Mouse (Mus musculus) midbrain, embryonic 16.5 days (tissue): ENCODE results near the gene Lhx6. TPM values are rescaled to one million over a fixed set of nuclear protein-coding genes. Genes with fewer than 3 reads are reported as not detected.
A peak's percentile ranks its signal among the peaks of the same experiment; 100 is the strongest.

Experiments used
- ATAC-seq: fragments of 200-750 bp; cut with Nextera tagmentation; 2 replicates; pipeline ENCODE4 v1.8.0; 2017; ENCODE audit warnings: moderate TSS enrichment
- H3K27ac ChIP-seq: fragments of 300-500 bp; sonication (generic); 2 replicates; pipeline ENCODE4 v1.5.1; 2014; ENCODE audit warnings: mild to moderate bottlenecking, low read length, mixed read lengths
- H3K27me3 ChIP-seq: fragments of 300-500 bp; sonication (generic); 2 replicates; pipeline ENCODE4 v1.6.1; 2014; ENCODE audit warnings: low read depth, low read length, mixed read lengths; ENCODE audit not compliant: control insufficient read depth, insufficient read depth
- H3K36me3 ChIP-seq: fragments of 300-500 bp; sonication (generic); 2 replicates; pipeline ENCODE4 v1.6.1; 2014; ENCODE audit warnings: mild to moderate bottlenecking, low read length, moderate library complexity, mixed read lengths; ENCODE audit not compliant: control insufficient read depth, insufficient read depth
- H3K4me1 ChIP-seq: fragments of 300-500 bp; sonication (generic); 2 replicates; pipeline ENCODE4 v1.6.1; 2014; ENCODE audit warnings: mild to moderate bottlenecking, low read length, mixed read lengths; ENCODE audit not compliant: control insufficient read depth, insufficient read depth
- H3K4me2 ChIP-seq: fragments of 300-500 bp; sonication (generic); 2 replicates; pipeline ENCODE4 v1.6.1; 2014; ENCODE audit warnings: mild to moderate bottlenecking, low read length, mixed read lengths
- H3K4me3 ChIP-seq: fragments of 300-500 bp; sonication (generic); 2 replicates; pipeline ENCODE4 v1.5.1; 2014; ENCODE audit warnings: low read depth, mild to moderate bottlenecking, low read length, moderate library complexity, mixed read lengths
- H3K9ac ChIP-seq: fragments of 300-500 bp; sonication (generic); 2 replicates; pipeline ENCODE4 v1.6.1; 2014; ENCODE audit warnings: low read depth, low read length, mixed read lengths
- H3K9me3 ChIP-seq: fragments of 300-500 bp; sonication (generic); replicated peaks from 2 replicates; pipeline ENCODE4 v1.6.1; 2014; ENCODE audit warnings: mild to moderate bottlenecking, low read length, mixed read lengths; ENCODE audit not compliant: control insufficient read depth, poor library complexity, severe bottlenecking
- WGBS: fragments of 180-500 bp; shearing (Covaris S2); extraction: QIAGEN DNeasy Blood & Tissue Kit; methylation state at CpG from one replicate; pipeline ENCODE4 v1.1.7; 2014; 5-methylcytosine and 5-hydroxymethylcytosine counted together
- polyA plus RNA-seq: library from polyadenylated mRNA; unstranded; fragments of >200 nt; fragmentation: Nextera tagmentation; extraction: Ambion mirVana; gene quantifications from 2 replicates; pipeline ENCODE4 v1.2.1, GENCODE M21; 2015

Gene Lhx6
- polyA plus RNA-seq, 1 experiment from 2014 or later, result 4.1 TPM

DNA sequence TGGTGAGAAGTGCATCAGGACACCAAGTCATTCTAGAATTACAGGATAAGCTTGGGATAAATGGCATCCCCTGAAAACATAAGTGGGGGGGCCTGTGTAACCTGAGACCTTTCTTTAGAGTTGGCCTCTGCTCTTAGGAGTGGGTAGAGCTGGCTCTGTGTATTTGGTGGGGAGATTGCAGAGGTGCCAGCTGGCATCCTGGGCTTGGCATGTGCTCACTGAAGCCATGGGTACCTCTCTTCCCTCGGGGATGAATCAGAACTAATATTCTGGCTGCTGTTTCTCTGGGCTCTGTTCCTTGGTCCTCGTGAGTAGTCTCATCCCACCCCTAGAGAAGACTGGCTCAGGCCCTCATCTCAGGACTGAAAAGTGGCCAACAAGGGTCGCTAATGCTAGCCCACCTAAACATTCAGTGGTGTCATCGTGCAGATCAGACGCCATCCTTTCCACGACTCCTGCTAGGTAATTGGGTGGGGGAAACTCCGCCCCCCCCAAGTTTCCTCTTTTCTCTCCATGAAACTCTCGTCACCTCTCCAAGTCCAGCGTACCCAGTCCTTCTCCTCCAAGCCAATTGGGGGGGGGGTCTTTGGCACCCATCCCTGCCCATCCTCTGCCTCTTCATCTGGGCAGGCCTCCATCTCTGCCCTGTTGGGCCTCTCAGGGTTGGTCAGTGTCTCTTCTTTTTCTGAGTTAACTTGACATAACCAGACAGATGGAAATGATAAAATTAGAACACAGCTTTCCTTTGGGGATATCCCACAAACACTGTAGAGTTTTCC lies 22.2 kb downstream of the Lhx6 start:
- Histone ChIP-seq H3K9ac (no peak overlapping the region), H3K27ac (no peak overlapping the region), H3K27me3 (peaks cover 9% of the 10 kb centered on the region), H3K36me3 (no peaks in the 10 kb centered on the region), H3K4me1 (no peaks in the 10 kb centered on the region), H3K9me3 (no peaks in the 10 kb centered on the region), H3K4me3 (no peak overlapping the region), H3K4me2 (no peak overlapping the region)
- WGBS, result 83% methylated on average over 9 of the region's 9 CpGs
- ATAC-seq, result no peak

- Histone ChIP-seq H3K4me2 (no peak overlapping the region), H3K9me3 (no peaks in the 10 kb centered on the region), H3K36me3 (no peaks in the 10 kb centered on the region), H3K9ac (no peak overlapping the region), H3K27ac (no peak overlapping the region), H3K4me1 (peaks cover 2% of the 10 kb centered on the region; the same call in 1 of the 2 replicates), H3K4me3 (no peak overlapping the region), H3K27me3 (peaks cover 3% of the 10 kb centered on the region; the same call in 1 of the 2 replicates)
- WGBS, result 31% methylated on average over 9 of the region's 9 CpGs
- ATAC-seq, result no peak
These were observed 23.8 kb downstream of the Lhx6 start for GRCm38 (mm10) chr2:36081446-36081845.

DNA sequence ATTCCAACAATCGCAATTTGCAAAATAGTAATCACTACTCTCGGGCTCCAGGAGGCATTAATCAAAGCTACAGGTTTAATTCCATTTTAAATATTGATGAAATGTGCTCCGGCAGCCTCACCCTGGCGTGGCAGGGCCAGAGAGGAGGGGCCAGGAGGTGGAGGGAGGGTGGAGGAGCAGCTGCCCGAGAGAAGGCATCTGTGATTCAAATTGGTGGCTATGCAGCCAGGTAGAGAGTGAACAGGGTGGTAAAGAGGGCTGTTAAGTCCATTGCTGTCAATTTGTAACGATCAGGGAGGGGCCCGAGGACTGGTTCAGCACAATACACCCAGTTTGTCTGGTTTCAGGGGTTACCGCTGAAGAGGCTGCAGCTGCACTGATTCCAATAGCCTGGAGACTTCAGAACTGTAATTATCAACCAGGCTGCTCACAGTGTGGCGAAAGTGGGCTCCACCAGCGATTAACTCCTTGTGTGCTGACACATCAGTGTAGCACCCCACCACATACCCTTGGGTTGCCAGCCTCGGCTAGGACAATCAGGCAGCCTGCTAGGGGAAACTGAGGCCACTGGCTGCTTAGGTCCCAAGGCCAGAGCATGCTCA lies 27.9 kb downstream of the Lhx6 start:
- Histone ChIP-seq H3K36me3 (no peaks in the 10 kb centered on the region), H3K4me3 (peak overlapping the region; percentile 11), H3K27me3 (no peaks in the 10 kb centered on the region), H3K9me3 (no peaks in the 10 kb centered on the region), H3K9ac (peak overlapping the region; percentile 43), H3K4me2 (peak overlapping the region; percentile 47), H3K4me1 (peaks cover 2% of the 10 kb centered on the region; the same call in 1 of the 2 replicates), H3K27ac (no peak overlapping the region)
- peak; percentile 69 for ATAC-seq
- WGBS, result 19% methylated on average over 11 of the region's 11 CpGs

DNA sequence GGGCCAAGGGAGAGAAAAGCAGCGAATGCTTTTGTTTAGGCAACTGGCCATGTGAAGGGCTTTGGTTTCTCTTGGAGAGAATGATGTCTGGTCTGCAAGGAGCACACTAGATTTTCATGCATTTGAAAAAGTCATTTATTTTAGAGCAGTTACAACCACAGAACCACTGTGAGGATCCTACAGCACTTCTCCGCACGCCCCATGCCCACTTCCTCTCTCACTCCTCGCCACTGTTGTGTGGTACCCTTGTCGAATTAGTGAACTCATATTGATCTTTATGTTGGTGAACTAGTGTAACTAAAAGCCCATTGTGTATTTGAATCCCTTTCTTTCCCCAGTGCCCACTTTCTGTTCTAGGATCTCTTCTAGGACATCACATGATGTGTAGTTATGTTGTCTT lies 30.0 kb downstream of the Lhx6 start:
- ATAC-seq, result no peak
- H3K4me3 ChIP-seq, result no peak overlapping the region
- no peaks in the 10 kb centered on the region for H3K36me3 ChIP-seq

DNA sequence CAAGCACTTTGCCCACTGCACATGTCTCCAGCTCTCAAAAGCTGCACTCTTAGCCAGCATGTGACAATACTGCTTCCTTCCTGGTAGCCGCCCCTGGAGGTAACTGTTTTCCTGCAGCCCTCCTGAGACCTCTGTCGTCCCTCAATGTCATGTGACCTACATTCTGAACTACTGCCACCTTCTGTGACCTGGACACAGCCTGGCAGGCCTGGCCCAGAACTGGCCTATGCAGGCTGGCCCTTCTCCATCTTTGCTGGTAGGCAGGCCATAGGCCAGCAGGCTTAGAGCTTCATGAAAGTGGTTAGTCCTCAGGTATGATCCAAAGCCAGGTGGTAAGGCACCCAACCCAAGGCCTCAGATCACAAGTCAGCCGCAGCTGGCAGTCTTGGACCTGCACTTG lies 31.4 kb downstream of the Lhx6 start:
- 76% methylated on average over 3 of the region's 3 CpGs for WGBS
- Histone ChIP-seq H3K9me3 (no peaks in the 10 kb centered on the region), H3K27me3 (no peaks in the 10 kb centered on the region), H3K4me1 (peaks cover 2% of the 10 kb centered on the region; the same call in 1 of the 2 replicates), H3K4me2 (no peak overlapping the region), H3K4me3 (no peak overlapping the region), H3K27ac (no peak overlapping the region), H3K36me3 (no peaks in the 10 kb centered on the region), H3K9ac (no peak overlapping the region)
- ATAC-seq, result no peak

More for the DNA sequence above, 30.0 kb downstream of the Lhx6 start:
- Histone ChIP-seq H3K4me2 (no peak overlapping the region), H3K9me3 (no peaks in the 10 kb centered on the region), H3K4me1 (peaks cover 2% of the 10 kb centered on the region; the same call in 1 of the 2 replicates), H3K27ac (no peak overlapping the region), H3K27me3 (no peaks in the 10 kb centered on the region), H3K9ac (no peak overlapping the region)
- 93% methylated on average over 5 of the region's 5 CpGs for WGBS

DNA sequence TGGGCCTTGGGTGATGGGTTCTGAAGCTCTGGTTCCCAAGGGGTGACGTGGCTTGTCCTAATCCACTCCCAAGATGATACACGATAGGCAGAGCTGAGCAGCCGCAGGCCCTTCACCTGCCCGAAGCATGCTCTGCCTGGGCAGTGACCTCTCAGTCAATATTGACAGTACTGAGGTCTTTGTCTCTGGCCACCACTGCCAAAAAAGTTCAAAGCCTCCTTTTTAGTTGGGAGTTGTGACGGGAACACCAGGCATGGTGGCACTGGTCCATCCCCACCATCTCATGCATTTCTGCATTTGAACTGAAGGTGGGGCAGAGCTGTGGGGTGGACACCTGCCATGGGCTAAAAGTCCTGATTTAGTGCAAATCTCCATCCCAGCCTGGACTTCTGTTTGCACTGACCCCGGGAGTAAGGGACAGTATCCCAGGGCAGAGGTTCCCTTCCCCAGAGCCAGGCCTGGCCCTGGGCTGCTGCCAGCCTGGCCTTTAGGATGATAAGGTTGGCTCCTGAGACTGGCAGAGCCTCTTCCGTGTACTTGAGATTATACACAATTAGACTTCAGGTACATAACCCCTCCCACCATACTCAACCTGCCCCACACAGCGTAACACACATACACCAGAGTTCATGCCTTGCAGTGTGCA lies 33.4 kb downstream of the Lhx6 start:
- H3K4me1 ChIP-seq, result peaks cover 3% of the 10 kb centered on the region; the same call in 1 of the 2 replicates
- 84% methylated on average over 8 of the region's 8 CpGs for WGBS
- no peaks in the 10 kb centered on the region for H3K36me3 ChIP-seq
- no peak overlapping the region for H3K4me3 ChIP-seq
- H3K4me2 ChIP-seq, result no peak overlapping the region
- H3K9ac ChIP-seq, result no peak overlapping the region
- H3K9me3 ChIP-seq, result no peaks in the 10 kb centered on the region
- no peak overlapping the region for H3K27ac ChIP-seq
- ATAC-seq, result no peak
- H3K27me3 ChIP-seq, result no peaks in the 10 kb centered on the region

DNA sequence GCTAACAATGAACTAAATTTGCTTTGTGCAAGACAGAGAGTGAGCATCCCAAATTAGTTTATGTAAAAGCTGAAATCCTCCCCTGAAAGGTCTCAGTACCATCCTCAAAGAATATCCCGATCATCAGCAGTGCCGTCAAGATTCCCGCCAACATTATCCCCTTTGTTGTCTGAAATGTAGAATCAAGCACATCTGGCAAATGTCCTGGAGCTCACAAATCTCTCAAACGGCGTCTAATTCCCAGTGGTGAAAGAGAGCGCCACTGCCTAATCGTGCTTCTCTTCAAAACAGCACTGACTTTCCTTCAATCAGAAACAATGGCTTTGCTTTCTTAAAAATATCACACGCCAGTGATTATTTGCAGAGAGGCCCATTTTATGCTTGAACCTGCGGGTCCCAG lies 38.1 kb downstream of the Lhx6 start:
- Histone ChIP-seq H3K4me2 (no peak overlapping the region), H3K4me1 (peaks cover 4% of the 10 kb centered on the region; the same call in 1 of the 2 replicates), H3K27ac (no peak overlapping the region), H3K9me3 (no peaks in the 10 kb centered on the region), H3K36me3 (no peaks in the 10 kb centered on the region), H3K4me3 (no peak overlapping the region), H3K9ac (no peak overlapping the region), H3K27me3 (no peaks in the 10 kb centered on the region)
- ATAC-seq, result no peak
- 18% methylated on average over 9 of the region's 9 CpGs for WGBS

- H3K9me3 ChIP-seq, result no peaks in the 10 kb centered on the region
- H3K4me3 ChIP-seq, result no peak overlapping the region
- ATAC-seq, result no peak
- no peak overlapping the region for H3K27ac ChIP-seq
- H3K36me3 ChIP-seq, result no peaks in the 10 kb centered on the region
- H3K9ac ChIP-seq, result no peak overlapping the region
- H3K4me2 ChIP-seq, result no peak overlapping the region
- H3K4me1 ChIP-seq, result no peaks in the 10 kb centered on the region
- WGBS, result 71% methylated on average over 5 of the region's 5 CpGs
- no peaks in the 10 kb centered on the region for H3K27me3 ChIP-seq
These were observed 43.8 kb downstream of the Lhx6 start for GRCm38 (mm10) chr2:36061409-36061808.

GRCm38 (mm10) chr2:36056248-36056647 lies 49.0 kb downstream of the Lhx6 start:
- Histone ChIP-seq H3K4me1 (no peaks in the 10 kb centered on the region), H3K9me3 (no peaks in the 10 kb centered on the region), H3K4me2 (no peak overlapping the region), H3K4me3 (no peak overlapping the region), H3K27ac (no peak overlapping the region), H3K36me3 (no peaks in the 10 kb centered on the region), H3K27me3 (no peaks in the 10 kb centered on the region), H3K9ac (no peak overlapping the region)
- 61% methylated on average over 3 of the region's 3 CpGs for WGBS
- no peak for ATAC-seq
